Mouse (Mus musculus): Measurements from ENCODE around the gene Smco2. TPM values are rescaled to one million over a fixed set of nuclear protein-coding genes. Genes with fewer than 3 reads are reported as not detected.

Gene Smco2
- total RNA-seq, 2 experiments from 2014 or later: not detected

Other genes starting within 250 kb of the Smco2 start
- gene Med21, start 207.6 kb upstream of the Smco2 start, total RNA-seq (2021): 10 to 100 TPM; 42.6 to 49.1 TPM
- gene Tm7sf3, start 207.3 kb upstream of the Smco2 start, total RNA-seq (2021): 10 to 100 TPM; 30.6 to 32.4 TPM
- gene Stk38l, start 125.1 kb upstream of the Smco2 start, total RNA-seq (2021): 10 to 100 TPM; 10.2 to 10.9 TPM
- gene Arntl2, start 54.0 kb upstream of the Smco2 start, total RNA-seq (2021): 10 to 100 TPM in 1 of 2 experiments, 1 to 10 TPM in 1; 6.3 to 12.0 TPM
- gene Ppfibp1, start 38.4 kb downstream of the Smco2 start, total RNA-seq (2021): 100 to 1,000 TPM; 106 to 114 TPM
- not detected for gene 1700034J05Rik, start 104.3 kb downstream of the Smco2 start, total RNA-seq (2021)
- 1 to 10 TPM; 2.9 to 5.0 TPM for gene Rep15, start 182.5 kb downstream of the Smco2 start, total RNA-seq (2021)
- 10 to 100 TPM; 59.3 to 60.8 TPM for gene Mrps35, start 192.7 kb downstream of the Smco2 start, total RNA-seq (2021)
- under 1 TPM; 0.32 to 0.46 TPM for gene Mansc4, start 236.9 kb downstream of the Smco2 start, total RNA-seq (2021)
- 10 to 100 TPM; 22.4 to 24.3 TPM for gene Klhl42, start 241.3 kb downstream of the Smco2 start, total RNA-seq (2021)

Data from left cerebral cortex, postnatal 4 days (tissue).